Mouse (Mus musculus): Measurements from ENCODE around the gene Hist1h2bm. TPM values are rescaled to one million over a fixed set of nuclear protein-coding genes. Genes with fewer than 3 reads are reported as not detected.
"Not testable (repeated sequence)": the region's sequence is repeated elsewhere in the genome, so short reads cannot be mapped to it uniquely, and the experiment has no call there.

Gene Hist1h2bm
- polyA plus RNA-seq, 1 experiment from 2014 or later: 2.3 TPM

GRCm38 (mm10) chr13:21711698-21712097, 10.1 kb upstream of the Hist1h2bm start:
- no peak for ATAC-seq
- peak; percentile 54 for TF ChIP-seq EP300 (IDR thresholded peaks at IDR 0.05; ENCODE audit: low read depth)
- TF ChIP-seq CTCF (IDR thresholded peaks at IDR 0.05; ENCODE audit: low read depth): no peak

GRCm38 (mm10) chr13:21714725-21715124, 7.1 kb upstream of the Hist1h2bm start:
- Histone ChIP-seq H3K36me3 (replicated peaks; ENCODE audit: insufficient read depth, low read length) (no peaks in the 10 kb centered on the region), H3K27ac (ENCODE audit: low read depth) (peak overlapping the region; percentile 88), H3K4me2 (ENCODE audit: low read depth, low read length) (peak overlapping the region; percentile 72), H3K27me3 (ENCODE audit: insufficient read depth, low read length) (no peaks in the 10 kb centered on the region), H3K4me1 (ENCODE audit: insufficient read depth) (peaks cover 25% of the 10 kb centered on the region), H3K9ac (replicated peaks) (peak overlapping the region; percentile 77), H3K4me3 (ENCODE audit: low read depth, low read length) (peak overlapping the region; percentile 45), H3K9me3 (ENCODE audit: low read length) (no peaks in the 10 kb centered on the region)
- under 1% methylated on average over 7 of the region's 7 CpGs for WGBS (ENCODE audit: insufficient replicate concordance)
- peak; percentile 96 for TF ChIP-seq CTCF (IDR thresholded peaks at IDR 0.05; ENCODE audit: low read depth)
- no peak; the same call in 1 of the 2 replicates for TF ChIP-seq EP300 (IDR thresholded peaks at IDR 0.05; ENCODE audit: low read depth)
- ATAC-seq (no peak), DNase-seq (peak; percentile 72)

More at GRCm38 (mm10) chr13:21711698-21712097, 10.1 kb upstream of the Hist1h2bm start:
- Histone ChIP-seq H3K4me2 (ENCODE audit: low read depth, low read length) (peak overlapping the region; percentile 76), H3K4me3 (ENCODE audit: low read depth, low read length) (peak overlapping the region; percentile 62; the same call in 1 of the 2 replicates), H3K27me3 (ENCODE audit: insufficient read depth, low read length) (no peaks in the 10 kb centered on the region), H3K9ac (replicated peaks) (peak overlapping the region; percentile 28; the same call in 1 of the 2 replicates), H3K36me3 (replicated peaks; ENCODE audit: insufficient read depth, low read length) (no peaks in the 10 kb centered on the region), H3K4me1 (ENCODE audit: insufficient read depth) (peaks cover 14% of the 10 kb centered on the region), H3K9me3 (ENCODE audit: low read length) (no peaks in the 10 kb centered on the region), H3K27ac (ENCODE audit: low read depth) (no peak overlapping the region)
- no peak for DNase-seq
- 25% methylated on average over 4 of the region's 4 CpGs for WGBS (ENCODE audit: insufficient replicate concordance)

DNA sequence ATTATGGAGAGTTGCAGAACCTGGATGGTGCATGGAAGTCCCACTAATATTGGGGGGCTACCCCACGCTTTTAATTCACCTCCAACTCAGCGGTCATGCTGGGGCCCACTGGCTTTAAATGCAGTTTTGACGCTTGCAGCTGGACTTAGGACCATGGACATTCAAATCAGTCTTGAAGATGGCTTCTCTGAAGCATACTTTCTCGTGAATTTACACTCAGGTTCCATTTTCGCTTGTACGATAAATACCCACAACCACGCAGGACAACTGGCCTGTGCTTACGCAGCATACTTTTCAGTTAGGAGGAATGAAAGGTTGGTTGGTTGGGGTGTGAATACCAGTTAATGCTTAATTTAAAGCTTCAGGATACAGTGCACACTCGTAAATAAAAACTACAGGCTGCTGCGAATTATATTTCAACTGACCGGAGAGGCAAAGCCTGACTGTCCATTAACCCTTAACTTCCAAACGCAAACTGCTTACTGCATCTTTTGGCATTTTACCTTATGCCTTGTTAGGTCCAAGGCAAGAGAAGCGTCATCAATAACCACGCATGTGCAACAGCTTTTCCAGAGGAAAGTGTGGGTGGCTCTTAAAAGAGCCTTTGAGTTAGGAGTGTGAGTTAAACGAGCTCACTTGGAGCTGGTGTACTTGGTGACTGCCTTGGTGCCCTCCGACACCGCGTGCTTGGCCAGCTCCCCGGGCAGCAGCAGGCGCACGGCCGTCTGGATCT, 6.5 kb upstream of the Hist1h2bm start:
- Histone ChIP-seq H3K27me3 (ENCODE audit: insufficient read depth, low read length) (no peaks in the 10 kb centered on the region), H3K9ac (replicated peaks) (peak overlapping the region; percentile 77), H3K36me3 (replicated peaks; ENCODE audit: insufficient read depth, low read length) (no peaks in the 10 kb centered on the region), H3K27ac (ENCODE audit: low read depth) (peak overlapping the region; percentile 88), H3K9me3 (ENCODE audit: low read length) (no peaks in the 10 kb centered on the region), H3K4me2 (ENCODE audit: low read depth, low read length) (peak overlapping the region; percentile 72), H3K4me1 (ENCODE audit: insufficient read depth) (peaks cover 25% of the 10 kb centered on the region), H3K4me3 (ENCODE audit: low read depth, low read length) (peak overlapping the region; percentile 45)
- DNase-seq (peak; percentile 33), ATAC-seq (no peak)
- WGBS (ENCODE audit: insufficient replicate concordance): under 1% methylated on average over 20 of the region's 22 CpGs
- TF ChIP-seq CTCF (IDR thresholded peaks at IDR 0.05; ENCODE audit: low read depth) (no peak), EP300 (IDR thresholded peaks at IDR 0.05; ENCODE audit: low read depth) (no peak)

DNA sequence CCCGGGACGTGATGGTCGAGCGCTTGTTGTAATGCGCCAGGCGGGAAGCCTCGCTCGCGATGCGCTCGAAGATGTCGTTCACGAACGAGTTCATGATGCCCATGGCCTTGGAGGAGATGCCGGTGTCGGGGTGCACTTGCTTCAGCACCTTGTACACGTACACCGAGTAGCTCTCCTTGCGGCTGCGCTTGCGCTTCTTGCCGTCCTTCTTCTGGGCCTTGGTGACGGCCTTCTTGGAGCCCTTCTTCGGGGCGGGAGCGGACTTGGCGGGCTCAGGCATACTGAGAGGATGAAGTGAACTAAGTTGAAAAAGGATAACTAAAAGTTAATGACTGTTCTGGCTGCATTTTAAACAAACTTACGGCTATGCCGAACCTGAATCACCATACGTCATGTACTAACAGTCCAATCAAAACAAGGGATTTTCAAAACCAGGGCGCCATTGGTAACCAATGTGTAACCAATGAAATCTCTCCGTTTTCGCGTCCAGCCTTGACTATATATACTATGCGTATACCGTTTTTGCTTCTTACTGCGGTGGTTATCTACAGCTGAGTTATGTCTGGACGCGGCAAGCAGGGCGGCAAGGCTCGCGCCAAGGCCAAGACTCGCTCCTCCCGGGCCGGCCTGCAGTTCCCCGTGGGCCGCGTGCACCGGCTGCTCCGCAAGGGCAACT, 5.8 kb upstream of the Hist1h2bm start, which contains the start of the genes Hist1h2bl and Hist1h2ai:
Gene Hist1h2bl (minus strand): TSS at position 280 of the 676 bp plus-strand sequence.
Gene Hist1h2ai (plus strand): TSS at position 559 of the 676 bp plus-strand sequence.
- H3K4me2 ChIP-seq (ENCODE audit: low read depth, low read length): peak within 1 kb of the TSS; percentile 72
- H3K4me3 ChIP-seq (ENCODE audit: low read depth, low read length): peak within 1 kb of the TSS; percentile 45
- peak within 1 kb of the TSS; percentile 88 for H3K27ac ChIP-seq (ENCODE audit: low read depth)
- ATAC-seq (peak; percentile 85), DNase-seq (peak; percentile 82)
- H3K27me3 ChIP-seq (ENCODE audit: insufficient read depth, low read length); H3K36me3 ChIP-seq (replicated peaks; ENCODE audit: insufficient read depth, low read length); H3K9me3 ChIP-seq (ENCODE audit: low read length): not testable (repeated sequence)
- WGBS (ENCODE audit: insufficient replicate concordance): under 1% methylated on average over 23 of the region's 50 CpGs
- H3K4me1 ChIP-seq (ENCODE audit: insufficient read depth): peaks cover 25% of the 10 kb centered on the region
- TF ChIP-seq CTCF (IDR thresholded peaks at IDR 0.05; ENCODE audit: low read depth) (0 out of 2 replicates have a peak, but pooled peaks have one; percentile 1), EP300 (IDR thresholded peaks at IDR 0.05; ENCODE audit: low read depth) (peak; percentile 75)
- peak within 1 kb of the TSS; percentile 77 for H3K9ac ChIP-seq (replicated peaks)

DNA sequence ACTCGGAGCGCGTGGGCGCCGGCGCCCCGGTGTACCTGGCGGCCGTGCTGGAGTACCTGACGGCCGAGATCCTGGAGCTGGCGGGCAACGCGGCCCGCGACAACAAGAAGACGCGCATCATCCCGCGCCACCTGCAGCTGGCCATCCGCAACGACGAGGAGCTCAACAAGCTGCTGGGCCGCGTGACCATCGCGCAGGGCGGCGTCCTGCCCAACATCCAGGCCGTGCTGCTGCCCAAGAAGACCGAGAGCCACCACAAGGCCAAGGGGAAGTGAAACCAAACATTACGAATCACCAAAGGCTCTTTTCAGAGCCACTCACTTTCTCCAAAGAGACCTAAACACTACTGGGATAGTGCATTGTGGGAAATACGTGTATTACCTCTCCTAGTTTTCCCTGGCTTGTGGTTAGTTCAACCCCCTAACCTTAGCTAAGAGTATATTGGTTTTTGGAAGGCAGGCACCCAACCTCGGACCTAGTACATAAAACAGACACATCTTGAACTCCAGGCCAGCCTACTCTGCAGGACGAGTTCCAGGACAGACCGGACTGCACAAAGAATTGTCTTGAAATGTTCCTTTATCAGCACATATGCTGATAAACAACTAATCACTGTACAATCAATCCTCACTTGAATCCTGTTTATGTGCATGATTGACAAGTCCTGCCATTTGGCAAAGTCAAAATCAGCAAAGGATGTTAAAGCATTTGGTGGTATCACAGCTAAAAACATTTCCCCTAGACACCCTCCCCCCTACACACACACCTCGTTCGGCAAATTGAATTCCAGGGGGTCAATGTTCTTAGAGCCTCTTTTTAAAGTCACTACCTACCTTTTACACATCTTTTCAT, 5.1 kb upstream of the Hist1h2bm start:
- TF ChIP-seq EP300 (IDR thresholded peaks at IDR 0.05; ENCODE audit: low read depth): peak; percentile 0; the same call in 1 of the 2 replicates
- Histone ChIP-seq H3K4me1 (ENCODE audit: insufficient read depth) (peaks cover 18% of the 10 kb centered on the region), H3K27ac (ENCODE audit: low read depth) (peak overlapping the region; percentile 88), H3K4me2 (ENCODE audit: low read depth, low read length) (peak overlapping the region; percentile 68), H3K9ac (replicated peaks) (peak overlapping the region; percentile 56), H3K4me3 (ENCODE audit: low read depth, low read length) (peak overlapping the region; percentile 45)
- H3K27me3 ChIP-seq (ENCODE audit: insufficient read depth, low read length); H3K9me3 ChIP-seq (ENCODE audit: low read length); H3K36me3 ChIP-seq (replicated peaks; ENCODE audit: insufficient read depth, low read length): not testable (repeated sequence)
- peak; percentile 21 for ATAC-seq
- 0% methylated on average over 9 of the region's 38 CpGs for WGBS (ENCODE audit: insufficient replicate concordance)
- DNase-seq: peak; percentile 46
